Mouse (Mus musculus) midbrain, embryonic 15.5 days (tissue): Measurements from ENCODE around the gene Fxyd1. TPM values are rescaled to one million over a fixed set of nuclear protein-coding genes. Genes with fewer than 3 reads are reported as not detected.

ENCODE experiments used
- ATAC-seq: fragments of 200-750 bp; cut with Nextera tagmentation; replicated peaks from 2 replicates; pipeline ENCODE4 v1.8.0; 2017; ENCODE audit warnings: moderate TSS enrichment
- H3K27ac ChIP-seq: fragments of 300-500 bp; sonication (generic); 2 replicates; pipeline ENCODE4 v1.5.1; 2015; ENCODE audit warnings: mild to moderate bottlenecking, inconsistent platforms
- H3K27me3 ChIP-seq: fragments of 300-500 bp; sonication (generic); replicated peaks from 2 replicates; pipeline ENCODE4 v1.6.1; 2015; ENCODE audit warnings: inconsistent platforms
- H3K36me3 ChIP-seq: fragments of 300-500 bp; sonication (generic); replicated peaks from 2 replicates; pipeline ENCODE4 v1.6.1; 2015; ENCODE audit warnings: inconsistent platforms
- H3K4me1 ChIP-seq: fragments of 300-500 bp; sonication (generic); 2 replicates; pipeline ENCODE4 v1.6.1; 2015; ENCODE audit warnings: inconsistent platforms
- H3K4me2 ChIP-seq: fragments of 300-500 bp; sonication (generic); 2 replicates; pipeline ENCODE4 v1.6.1; 2015; ENCODE audit warnings: inconsistent platforms, mild to moderate bottlenecking, moderate library complexity
- H3K4me3 ChIP-seq: fragments of 300-500 bp; sonication (generic); 2 replicates; pipeline ENCODE4 v1.5.1; 2015; ENCODE audit warnings: mild to moderate bottlenecking, inconsistent platforms
- H3K9ac ChIP-seq: fragments of 300-500 bp; sonication (generic); 2 replicates; pipeline ENCODE4 v1.6.1; 2015; ENCODE audit warnings: mild to moderate bottlenecking, inconsistent platforms
- H3K9me3 ChIP-seq: fragments of 300-500 bp; sonication (generic); 2 replicates; pipeline ENCODE4 v1.6.1; 2016; ENCODE audit warnings: inconsistent platforms
- WGBS: fragments of 180-500 bp; shearing (Covaris S2); methylation state at CpG from one replicate; pipeline ENCODE4 v1.1.7; 2015; ENCODE audit warnings: mixed read lengths; 5-methylcytosine and 5-hydroxymethylcytosine counted together
- microRNA-seq: library from miRNA; unstranded; fragments of <30 nt; microRNA quantifications from one replicate; pipeline ENCODE4, GENCODE M21; 2016
- polyA plus RNA-seq: library from polyadenylated mRNA; unstranded; fragments of >200 nt; fragmentation: Nextera tagmentation; extraction: Ambion mirVana; gene quantifications from 2 replicates; pipeline ENCODE4 v1.2.1, GENCODE M21; 2015

The Fxyd1 gene
- polyA plus RNA-seq, 1 experiment from 2014 or later: 13.2 TPM

DNA sequence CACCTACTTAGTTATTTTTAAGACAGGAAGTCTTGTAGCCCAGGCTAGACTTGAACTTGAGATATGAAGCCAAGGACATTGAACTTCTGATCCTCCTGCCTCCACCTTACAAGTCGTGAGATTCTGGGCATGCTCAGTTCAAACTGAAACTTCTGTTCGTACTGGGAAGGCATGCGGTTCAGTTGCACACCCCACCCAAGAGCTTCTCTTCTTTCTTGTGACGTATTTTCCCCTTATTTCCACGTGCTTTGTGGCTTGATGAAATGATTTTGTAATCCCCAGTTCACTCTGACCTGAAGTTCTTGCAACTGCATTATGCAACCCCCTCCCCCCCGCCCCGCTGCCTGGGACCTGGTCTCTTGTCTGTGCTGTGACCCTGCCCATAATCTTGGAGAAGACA is 25.3 kb downstream of the Fxyd1 start:
- no peak overlapping the region for H3K9ac ChIP-seq
- no peak overlapping the region for H3K4me3 ChIP-seq
- no peaks in the 10 kb centered on the region for H3K36me3 ChIP-seq
- no peak overlapping the region for H3K27ac ChIP-seq
- no peaks in the 10 kb centered on the region for H3K9me3 ChIP-seq
- 80% methylated on average over 7 of the region's 7 CpGs for WGBS
- no peak for ATAC-seq
- H3K4me1 ChIP-seq: no peaks in the 10 kb centered on the region
- no peak overlapping the region for H3K4me2 ChIP-seq
- no peaks in the 10 kb centered on the region for H3K27me3 ChIP-seq

DNA sequence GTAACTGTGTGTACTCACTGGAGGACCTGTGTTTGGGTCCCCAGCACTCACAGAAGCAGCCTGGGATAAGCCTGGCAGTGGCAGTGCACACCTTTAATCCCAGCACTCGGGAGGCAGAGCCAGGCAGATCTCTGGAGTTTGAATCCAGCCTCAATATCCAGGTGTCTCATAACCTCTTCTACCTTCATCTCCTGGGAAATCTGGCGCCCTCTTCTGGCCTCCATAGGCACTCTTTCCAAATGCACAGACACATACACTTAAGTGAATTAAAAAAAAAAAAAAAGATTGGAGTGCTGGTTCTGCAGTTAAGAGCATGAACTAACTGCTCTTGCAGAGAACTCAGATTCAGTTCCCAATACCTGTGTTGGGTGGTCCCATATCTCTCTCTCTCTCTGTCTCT is 26.3 kb downstream of the Fxyd1 start:
- Histone ChIP-seq H3K9me3 (no peaks in the 10 kb centered on the region), H3K4me3 (no peak overlapping the region), H3K9ac (no peak overlapping the region), H3K4me1 (no peaks in the 10 kb centered on the region), H3K4me2 (no peak overlapping the region), H3K27me3 (no peaks in the 10 kb centered on the region), H3K27ac (no peak overlapping the region), H3K36me3 (no peaks in the 10 kb centered on the region)
- 65% methylated on average over 2 of the region's 2 CpGs for WGBS
- ATAC-seq: no peak

GRCm38 (mm10) chr7:31028609-31029008 is 28.4 kb downstream of the Fxyd1 start:
- H3K27ac ChIP-seq: no peak overlapping the region
- no peak for ATAC-seq
- H3K9me3 ChIP-seq: no peaks in the 10 kb centered on the region
- H3K4me2 ChIP-seq: no peak overlapping the region
- H3K9ac ChIP-seq: no peak overlapping the region
- 82% methylated on average over 8 of the region's 8 CpGs for WGBS
- H3K27me3 ChIP-seq: no peaks in the 10 kb centered on the region
- no peaks in the 10 kb centered on the region for H3K4me1 ChIP-seq
- no peaks in the 10 kb centered on the region for H3K36me3 ChIP-seq
- H3K4me3 ChIP-seq: no peak overlapping the region

GRCm38 (mm10) chr7:31017104-31017901 is 39.7 kb downstream of the Fxyd1 start:
- H3K9me3 ChIP-seq: no peaks in the 10 kb centered on the region
- no peak overlapping the region for H3K9ac ChIP-seq
- no peak for ATAC-seq
- H3K27me3 ChIP-seq: no peaks in the 10 kb centered on the region
- H3K4me2 ChIP-seq: no peak overlapping the region
- H3K4me1 ChIP-seq: peaks cover 4% of the 10 kb centered on the region; the same call in 1 of the 2 replicates
- WGBS: 64% methylated on average over 10 of the region's 10 CpGs
- H3K4me3 ChIP-seq: no peak overlapping the region
- no peaks in the 10 kb centered on the region for H3K36me3 ChIP-seq
- no peak overlapping the region for H3K27ac ChIP-seq

GRCm38 (mm10) chr7:31012971-31013370 is 44.0 kb downstream of the Fxyd1 start:
- H3K27me3 ChIP-seq: no peaks in the 10 kb centered on the region
- H3K9ac ChIP-seq: no peak overlapping the region

GRCm38 (mm10) chr7:31008889-31009288 is 48.1 kb downstream of the Fxyd1 start:
- no peak overlapping the region for H3K9ac ChIP-seq
- no peak overlapping the region for H3K27ac ChIP-seq
- ATAC-seq: no peak
- no peak overlapping the region for H3K4me2 ChIP-seq
- H3K27me3 ChIP-seq: no peaks in the 10 kb centered on the region
- 79% methylated on average over 3 of the region's 3 CpGs for WGBS
- H3K4me3 ChIP-seq: no peak overlapping the region
- no peaks in the 10 kb centered on the region for H3K9me3 ChIP-seq
- no peaks in the 10 kb centered on the region for H3K36me3 ChIP-seq
- H3K4me1 ChIP-seq: no peaks in the 10 kb centered on the region

More at GRCm38 (mm10) chr7:31012971-31013370, 44.0 kb downstream of the Fxyd1 start:
- Histone ChIP-seq H3K4me1 (peaks cover 4% of the 10 kb centered on the region; the same call in 1 of the 2 replicates), H3K9me3 (no peaks in the 10 kb centered on the region), H3K27ac (no peak overlapping the region), H3K4me3 (no peak overlapping the region), H3K4me2 (no peak overlapping the region), H3K36me3 (no peaks in the 10 kb centered on the region)
- WGBS: 74% methylated on average over 5 of the region's 5 CpGs
- ATAC-seq: no peak

- Histone ChIP-seq H3K4me1 (no peaks in the 10 kb centered on the region), H3K4me3 (no peak overlapping the region), H3K9ac (no peak overlapping the region), H3K27me3 (no peaks in the 10 kb centered on the region), H3K27ac (no peak overlapping the region), H3K4me2 (no peak overlapping the region), H3K9me3 (no peaks in the 10 kb centered on the region), H3K36me3 (no peaks in the 10 kb centered on the region)
- no peak for ATAC-seq
- 65% methylated on average over 1 of the region's 1 CpGs for WGBS
Measured at GRCm38 (mm10) chr7:31008175-31008574, 48.8 kb downstream of the Fxyd1 start.

DNA sequence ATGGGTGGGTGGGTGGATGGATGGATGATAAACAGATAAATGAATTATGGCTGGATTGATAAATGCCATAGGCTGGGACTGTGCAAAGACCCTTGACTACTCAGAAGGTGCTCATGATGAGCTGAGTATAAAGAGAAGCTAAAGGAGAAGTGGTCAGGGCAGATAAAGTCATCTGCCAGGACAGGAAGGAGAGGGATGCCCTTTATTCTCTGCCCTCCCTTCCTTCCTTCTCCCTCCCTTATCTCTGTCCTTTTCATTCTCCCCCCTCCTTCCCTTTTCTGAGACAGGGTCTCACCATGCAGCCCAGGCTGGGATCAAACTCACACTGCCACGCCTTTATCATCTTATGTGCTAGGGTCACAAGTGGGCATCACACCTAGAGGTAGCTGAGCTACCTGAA is 49.2 kb downstream of the Fxyd1 start:
- no peaks in the 10 kb centered on the region for H3K9me3 ChIP-seq
- no peak overlapping the region for H3K9ac ChIP-seq
- no peak overlapping the region for H3K27ac ChIP-seq
- H3K27me3 ChIP-seq: no peaks in the 10 kb centered on the region
- no peak overlapping the region for H3K4me2 ChIP-seq
- H3K4me1 ChIP-seq: no peaks in the 10 kb centered on the region
- ATAC-seq: no peak
- WGBS: 79% methylated on average over 1 of the region's 1 CpGs
- no peaks in the 10 kb centered on the region for H3K36me3 ChIP-seq
- H3K4me3 ChIP-seq: no peak overlapping the region

GRCm38 (mm10) chr7:31002650-31003049 is 54.3 kb downstream of the Fxyd1 start:
- H3K4me2 ChIP-seq: no peak overlapping the region
- no peaks in the 10 kb centered on the region for H3K9me3 ChIP-seq
- no peaks in the 10 kb centered on the region for H3K27me3 ChIP-seq
- H3K4me1 ChIP-seq: no peaks in the 10 kb centered on the region
- H3K9ac ChIP-seq: no peak overlapping the region
- no peak for ATAC-seq
- WGBS: 88% methylated on average over 8 of the region's 8 CpGs
- H3K27ac ChIP-seq: no peak overlapping the region
- no peak overlapping the region for H3K4me3 ChIP-seq
- no peaks in the 10 kb centered on the region for H3K36me3 ChIP-seq

Small RNA genes within 50 kb of the gene (microRNA-seq; reads per million reads assigned to microRNA genes)
- not detected for gene Mir7050

Other genes with a start within 250 kb of the Fxyd1 start
- not detected in 2 replicates for gene Ffar2, start 233.4 kb downstream of the Fxyd1 start, polyA plus RNA-seq
- not detected in 2 replicates for gene Ffar3, start 201.0 kb downstream of the Fxyd1 start, polyA plus RNA-seq
- gene Ffar1, start 195.6 kb downstream of the Fxyd1 start, polyA plus RNA-seq: not detected in 2 replicates
- gene Cd22, start 176.9 kb downstream of the Fxyd1 start, polyA plus RNA-seq: not detected in 2 replicates
- 2.9 and 3.4 TPM in 2 replicates for gene Mag, start 142.3 kb downstream of the Fxyd1 start, polyA plus RNA-seq
- 0.49 TPM in 1 of 2 replicates, not detected in the other for gene Hamp2, start 132.5 kb downstream of the Fxyd1 start, polyA plus RNA-seq
- not detected in 2 replicates for gene Hamp, start 113.2 kb downstream of the Fxyd1 start, polyA plus RNA-seq
- gene Usf2, start 100.4 kb downstream of the Fxyd1 start, polyA plus RNA-seq: 32.3 and 32.6 TPM in 2 replicates
- 21.7 and 24.3 TPM in 2 replicates for gene Lsr, start 83.7 kb downstream of the Fxyd1 start, polyA plus RNA-seq
- 0.23 and 0.68 TPM in 2 replicates for gene Fam187b, start 83.4 kb downstream of the Fxyd1 start, polyA plus RNA-seq
- 24.8 and 26.8 TPM in 2 replicates for gene Fxyd5, start 14.7 kb downstream of the Fxyd1 start, polyA plus RNA-seq
- 174 and 186 TPM in 2 replicates for gene Fxyd7, start 5.7 kb downstream of the Fxyd1 start, polyA plus RNA-seq
- gene Lgi4, start 2.1 kb upstream of the Fxyd1 start, polyA plus RNA-seq: 0.19 and 0.22 TPM in 2 replicates
- not detected in 2 replicates for gene Fxyd3, start 19.5 kb upstream of the Fxyd1 start, polyA plus RNA-seq
- gene Hpn, start 58.1 kb upstream of the Fxyd1 start, polyA plus RNA-seq: 0.47 and 0.80 TPM in 2 replicates
- gene Scn1b, start 69.8 kb upstream of the Fxyd1 start, polyA plus RNA-seq: 9.2 and 9.9 TPM in 2 replicates
- 262 and 274 TPM in 2 replicates for gene Gramd1a, start 98.7 kb upstream of the Fxyd1 start, polyA plus RNA-seq
- not detected in 2 replicates for gene Scgb2b2, start 233.3 kb upstream of the Fxyd1 start, polyA plus RNA-seq
- not detected in 2 replicates for gene Scgb1b2, start 234.6 kb upstream of the Fxyd1 start, polyA plus RNA-seq